Mouse (Mus musculus) forebrain, embryonic 16.5 days (tissue): ENCODE data around the gene Nln. TPM values are rescaled to one million over a fixed set of nuclear protein-coding genes. Genes with fewer than 3 reads are reported as not detected.

Experiments used
- ATAC-seq: fragments of 200-750 bp; cut with Nextera tagmentation; 2 replicates; pipeline ENCODE4 v1.8.0; 2017; ENCODE audit warnings: mild to moderate bottlenecking, moderate library complexity
- H3K27ac ChIP-seq: fragments of 300-500 bp; sonication (generic); 2 replicates; pipeline ENCODE4 v1.5.1; 2014; ENCODE audit warnings: low read length, control low read depth
- H3K27me3 ChIP-seq: fragments of 300-500 bp; sonication (generic); replicated peaks from 2 replicates; pipeline ENCODE4 v1.6.1; 2014; ENCODE audit warnings: low read length; ENCODE audit not compliant: control insufficient read depth, insufficient read depth
- H3K36me3 ChIP-seq: fragments of 300-500 bp; sonication (generic); 2 replicates; pipeline ENCODE4 v1.6.1; 2014; ENCODE audit not compliant: control insufficient read depth, insufficient read depth
- H3K4me1 ChIP-seq: fragments of 300-500 bp; sonication (generic); replicated peaks from 2 replicates; pipeline ENCODE4 v1.6.1; 2014; ENCODE audit warnings: low read length; ENCODE audit not compliant: control insufficient read depth, insufficient read depth
- H3K4me2 ChIP-seq: fragments of 300-500 bp; sonication (generic); 2 replicates; pipeline ENCODE4 v1.6.1; 2014; ENCODE audit warnings: mild to moderate bottlenecking, low read length, control low read depth
- H3K4me3 ChIP-seq: fragments of 300-500 bp; sonication (generic); replicated peaks from 2 replicates; pipeline ENCODE4 v1.5.1; 2014; ENCODE audit warnings: mild to moderate bottlenecking, low read length, control low read depth
- H3K9ac ChIP-seq: fragments of 300-500 bp; sonication (generic); replicated peaks from 2 replicates; pipeline ENCODE4 v1.6.1; 2014; ENCODE audit warnings: low read depth, low read length, control low read depth
- H3K9me3 ChIP-seq: fragments of 300-500 bp; sonication (generic); 2 replicates; pipeline ENCODE4 v1.6.1; 2016; ENCODE audit warnings: low read length; ENCODE audit not compliant: control insufficient read depth
- WGBS: fragments of 180-500 bp; shearing (Covaris S2); extraction: QIAGEN DNeasy Blood & Tissue Kit; methylation state at CpG from one replicate; pipeline ENCODE4 v1.1.7; 2014; 5-methylcytosine and 5-hydroxymethylcytosine counted together
- polyA plus RNA-seq: library from polyadenylated mRNA; unstranded; fragments of >200 nt; fragmentation: Nextera tagmentation; extraction: Ambion mirVana; gene quantifications from 2 replicates; pipeline ENCODE4 v1.2.1, GENCODE M21; 2015

The Nln gene
- polyA plus RNA-seq, 1 experiment from 2014 or later = 45.8 TPM

- no peaks in the 10 kb centered on the region; the same call in 1 of the 2 replicates for H3K36me3 ChIP-seq
- no peak overlapping the region for H3K27ac ChIP-seq
- no peak overlapping the region for H3K4me2 ChIP-seq
- no peaks in the 10 kb centered on the region for H3K9me3 ChIP-seq
- WGBS = 89% methylated on average over 5 of the region's 5 CpGs
- H3K4me3 ChIP-seq = no peak overlapping the region
- no peak for ATAC-seq
- H3K27me3 ChIP-seq = no peaks in the 10 kb centered on the region
- no peak overlapping the region for H3K9ac ChIP-seq
- H3K4me1 ChIP-seq = no peaks in the 10 kb centered on the region
Measured at GRCm38 (mm10) chr13:104101606-104102235, 7.7 kb downstream of the Nln start.

DNA sequence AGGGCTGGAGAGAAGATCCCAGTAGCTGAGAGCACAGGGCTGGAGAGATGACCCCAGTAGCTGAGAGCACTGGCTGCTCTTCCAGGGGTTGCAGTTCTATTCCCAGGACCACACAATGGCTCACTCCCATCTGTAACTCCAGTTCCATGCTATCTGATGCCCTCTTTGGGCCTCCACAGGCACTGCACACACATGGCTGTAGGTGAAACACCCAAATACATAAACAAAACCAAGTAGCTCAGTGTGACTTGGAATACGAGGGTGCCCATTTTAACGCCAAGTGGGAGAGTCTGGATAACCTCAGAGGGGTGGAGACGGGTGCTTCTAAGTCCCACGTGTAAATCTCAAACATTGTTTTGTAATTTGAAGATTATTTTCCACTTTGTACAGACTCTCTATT lies 9.0 kb downstream of the Nln start:
- Histone ChIP-seq H3K9me3 (no peaks in the 10 kb centered on the region), H3K4me3 (no peak overlapping the region), H3K4me1 (no peaks in the 10 kb centered on the region), H3K9ac (no peak overlapping the region), H3K27ac (no peak overlapping the region), H3K4me2 (no peak overlapping the region), H3K36me3 (no peaks in the 10 kb centered on the region), H3K27me3 (no peaks in the 10 kb centered on the region)
- ATAC-seq = no peak
- WGBS = 92% methylated on average over 4 of the region's 4 CpGs

DNA sequence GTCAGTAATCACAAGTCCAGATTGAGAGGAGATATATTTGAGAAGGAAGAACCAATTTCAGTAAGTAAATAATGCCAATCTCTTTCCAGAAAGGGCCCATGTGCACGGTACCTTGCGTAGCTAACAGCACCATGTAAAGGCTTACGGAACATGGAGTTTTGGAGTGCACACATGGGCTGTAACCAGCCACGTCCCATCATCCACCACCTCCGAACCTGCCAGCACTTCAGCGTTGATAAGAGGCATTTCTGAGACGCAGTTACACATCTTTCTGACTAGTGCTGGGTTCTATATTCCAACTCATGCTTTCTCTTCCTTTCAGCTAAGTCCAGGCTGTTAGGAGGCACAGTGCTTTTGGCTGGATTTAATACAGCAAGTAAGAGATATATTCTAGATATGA lies 12.2 kb downstream of the Nln start:
- ATAC-seq = no peak
- no peak overlapping the region for H3K4me2 ChIP-seq
- no peaks in the 10 kb centered on the region for H3K4me1 ChIP-seq
- no peak overlapping the region for H3K4me3 ChIP-seq
- no peak overlapping the region for H3K9ac ChIP-seq
- no peak overlapping the region for H3K27ac ChIP-seq
- H3K27me3 ChIP-seq = no peaks in the 10 kb centered on the region
- H3K36me3 ChIP-seq = no peaks in the 10 kb centered on the region
- WGBS = 97% methylated on average over 7 of the region's 7 CpGs
- H3K9me3 ChIP-seq = no peaks in the 10 kb centered on the region

- no peaks in the 10 kb centered on the region for H3K9me3 ChIP-seq
- H3K27me3 ChIP-seq = no peaks in the 10 kb centered on the region
- no peaks in the 10 kb centered on the region for H3K4me1 ChIP-seq
- no peak overlapping the region for H3K4me2 ChIP-seq
- no peak overlapping the region for H3K4me3 ChIP-seq
- H3K27ac ChIP-seq = no peak overlapping the region
- no peak for ATAC-seq
- H3K36me3 ChIP-seq = no peaks in the 10 kb centered on the region
- H3K9ac ChIP-seq = no peak overlapping the region
- 67% methylated on average over 7 of the region's 7 CpGs for WGBS
Measured at GRCm38 (mm10) chr13:104095955-104096354, 13.5 kb downstream of the Nln start.

DNA sequence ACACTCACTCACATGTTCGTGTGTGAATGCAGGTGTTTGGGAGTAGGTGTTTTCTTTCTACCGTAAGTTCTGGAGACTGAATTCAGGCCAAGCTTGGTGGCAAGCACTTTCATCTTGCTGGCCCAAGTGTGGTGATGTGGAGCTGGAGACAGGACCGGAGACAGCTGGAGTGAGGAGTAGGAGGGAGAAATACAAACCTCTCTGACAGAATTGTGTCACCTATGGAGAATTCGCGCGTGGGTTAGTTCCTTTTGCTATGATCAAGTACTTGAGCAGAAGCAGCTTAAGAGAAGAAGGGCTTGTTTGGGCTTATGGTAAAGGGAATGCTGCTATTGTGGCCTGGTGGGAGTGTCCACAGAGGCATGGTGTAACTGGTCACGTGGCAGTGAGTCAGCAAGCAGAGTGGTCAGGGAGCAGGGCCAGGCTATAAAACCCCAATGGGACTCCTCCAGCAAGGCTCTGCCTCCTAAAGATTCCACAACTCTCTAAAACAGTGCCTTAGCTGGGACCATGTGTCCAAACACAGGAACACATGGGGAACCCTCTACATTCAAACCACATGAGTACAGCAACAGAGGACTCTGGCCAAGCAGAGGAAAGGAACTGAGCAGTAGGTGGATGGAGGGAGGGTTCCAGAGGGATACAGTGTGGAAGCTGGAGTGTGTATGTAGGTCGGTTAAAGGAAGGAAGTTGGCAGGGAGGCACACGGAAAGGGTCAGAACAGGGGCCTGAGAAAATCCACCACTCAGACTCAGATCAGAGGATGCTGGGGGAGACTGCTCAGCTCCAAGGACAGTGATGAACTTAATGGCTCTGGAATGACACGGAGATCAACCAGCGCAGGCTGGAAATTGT lies 14.7 kb downstream of the Nln start:
- Histone ChIP-seq H3K36me3 (no peaks in the 10 kb centered on the region), H3K27me3 (no peaks in the 10 kb centered on the region), H3K27ac (no peak overlapping the region), H3K4me3 (no peak overlapping the region), H3K4me2 (no peak overlapping the region), H3K9me3 (no peaks in the 10 kb centered on the region), H3K9ac (no peak overlapping the region), H3K4me1 (no peaks in the 10 kb centered on the region)
- WGBS = 82% methylated on average over 11 of the region's 11 CpGs
- ATAC-seq = no peak

GRCm38 (mm10) chr13:104091734-104092133 lies 17.7 kb downstream of the Nln start:
- Histone ChIP-seq H3K9me3 (no peaks in the 10 kb centered on the region), H3K27ac (no peak overlapping the region), H3K4me1 (no peaks in the 10 kb centered on the region), H3K4me3 (no peak overlapping the region), H3K9ac (no peak overlapping the region), H3K27me3 (no peaks in the 10 kb centered on the region), H3K4me2 (no peak overlapping the region), H3K36me3 (no peaks in the 10 kb centered on the region)
- no peak for ATAC-seq
- WGBS = 24% methylated on average over 1 of the region's 1 CpGs

- Histone ChIP-seq H3K9me3 (no peaks in the 10 kb centered on the region), H3K4me3 (no peak overlapping the region), H3K4me1 (no peaks in the 10 kb centered on the region), H3K36me3 (no peaks in the 10 kb centered on the region), H3K27me3 (no peaks in the 10 kb centered on the region), H3K27ac (no peak overlapping the region), H3K4me2 (no peak overlapping the region), H3K9ac (no peak overlapping the region)
- peak; percentile 83 for ATAC-seq
- 17% methylated on average over 1 of the region's 1 CpGs for WGBS
Measured at GRCm38 (mm10) chr13:104089387-104089786, 20.0 kb downstream of the Nln start.

GRCm38 (mm10) chr13:104084600-104084999 lies 24.8 kb downstream of the Nln start:
- Histone ChIP-seq H3K27me3 (no peaks in the 10 kb centered on the region), H3K4me3 (no peak overlapping the region), H3K4me1 (no peaks in the 10 kb centered on the region), H3K9ac (no peak overlapping the region), H3K9me3 (no peaks in the 10 kb centered on the region), H3K36me3 (no peaks in the 10 kb centered on the region), H3K27ac (no peak overlapping the region), H3K4me2 (no peak overlapping the region)
- ATAC-seq = no peak
- WGBS = 87% methylated on average over 2 of the region's 2 CpGs

DNA sequence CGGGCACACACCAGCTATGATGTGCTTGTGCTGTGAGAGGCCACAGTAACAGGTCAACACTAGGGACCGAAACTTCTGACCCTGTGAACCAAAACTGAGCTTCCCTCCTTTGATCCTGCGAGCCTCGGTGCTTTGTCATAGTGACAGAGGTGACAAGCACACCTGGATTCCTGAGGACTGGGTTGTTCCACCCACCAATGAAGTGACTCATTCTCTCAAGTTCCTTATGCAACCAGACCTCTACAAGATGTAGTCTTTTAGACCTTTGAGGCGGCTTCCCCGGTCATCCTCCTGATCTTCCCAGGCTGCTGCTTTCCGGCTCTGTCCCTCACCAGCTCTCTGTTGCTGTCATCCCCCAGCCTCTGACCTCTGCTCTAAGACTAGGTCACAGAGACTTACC lies 26.9 kb downstream of the Nln start:
- no peaks in the 10 kb centered on the region for H3K36me3 ChIP-seq
- no peak for ATAC-seq
- H3K4me1 ChIP-seq = no peaks in the 10 kb centered on the region
- H3K27ac ChIP-seq = no peak overlapping the region
- 91% methylated on average over 7 of the region's 7 CpGs for WGBS
- no peak overlapping the region for H3K4me2 ChIP-seq
- H3K9me3 ChIP-seq = no peaks in the 10 kb centered on the region
- no peak overlapping the region for H3K9ac ChIP-seq
- no peaks in the 10 kb centered on the region for H3K27me3 ChIP-seq
- H3K4me3 ChIP-seq = no peak overlapping the region
